Mouse (Mus musculus): ENCODE measurements around the gene Plcl1. TPM values are rescaled to one million over a fixed set of nuclear protein-coding genes. Genes with fewer than 3 reads are reported as not detected.

Gene Plcl1
- total RNA-seq (2023), result 1.5 TPM

GRCm38 (mm10) chr1:55405272-55406022 is at the start of gene Plcl1:
TSS of gene Plcl1 (plus strand) at chr1:55405921.

DNA sequence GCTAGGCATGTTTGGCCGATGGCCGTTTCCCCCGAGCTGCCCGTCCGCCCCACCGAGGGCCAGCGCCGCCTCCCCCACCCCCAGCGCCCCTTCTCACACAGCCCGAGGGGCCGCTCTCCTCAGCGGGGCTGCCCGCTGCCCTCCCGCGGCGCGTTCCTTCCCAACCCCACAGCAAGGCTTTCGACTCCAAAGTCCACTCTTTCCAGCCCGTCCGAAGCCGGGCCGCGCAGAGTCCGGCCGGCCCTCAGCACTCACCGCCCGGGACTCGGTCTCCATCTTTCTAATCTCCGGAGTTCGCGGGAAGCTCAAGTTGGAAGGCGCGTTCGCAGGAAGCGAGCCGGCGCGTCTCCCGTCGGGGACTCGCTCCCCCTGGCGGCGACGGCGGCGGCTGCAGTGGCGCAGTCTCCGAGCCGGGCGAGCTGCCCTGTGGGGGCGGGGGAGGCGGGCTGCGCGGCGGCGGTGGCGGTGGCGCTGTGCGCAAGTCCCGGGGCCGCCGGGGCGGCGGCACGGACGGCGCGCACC is 42.6 kb upstream of the Plcl1 start, which contains the start of gene Boll:
Boll (minus strand) TSS at position 426 of the 522 bp plus-strand sequence.

Other genes with a start within 250 kb of the Plcl1 start
- 2.6 TPM for gene Rftn2, start 179.1 kb upstream of the Plcl1 start, total RNA-seq (2023)
- gene Mars2, start 168.7 kb upstream of the Plcl1 start, total RNA-seq (2023), result 7.7 TPM
- 14.9 TPM for gene Boll, start 42.5 kb upstream of the Plcl1 start, total RNA-seq (2023)